Mouse (Mus musculus) CH12.LX (cell line): ENCODE results near the gene Rcan1.

ENCODE experiments used
- CTCF ChIP-seq, 2 experiments: IDR thresholded peaks in 1 of 2; conservative IDR thresholded peaks in 1 of 2; 2 replicates each; pipeline ENCODE4 v1.5.1; 2011 to 2012; ENCODE audit warnings: low read depth in 2 of 2, low read length in 2 of 2, improper control_type of control experiment in 1 of 2, inconsistent platforms in 1 of 2, mild to moderate bottlenecking in 1 of 2, moderate library complexity in 1 of 2
- ETS1 ChIP-seq: conservative IDR thresholded peaks from 2 replicates; pipeline ENCODE4 v1.6.1; 2012; ENCODE audit warnings: low read depth, mild to moderate bottlenecking, inconsistent platforms, low read length, improper control_type of control experiment, moderate library complexity
- HCFC1 ChIP-seq: IDR thresholded peaks from 2 replicates; pipeline ENCODE4 v1.6.1; 2012; ENCODE audit warnings: low read depth, mild to moderate bottlenecking, inconsistent platforms, low read length, improper control_type of control experiment
- MAX ChIP-seq: IDR thresholded peaks from 2 replicates; pipeline ENCODE4 v1.6.1; 2011; ENCODE audit warnings: low read length, improper control_type of control experiment
- MEF2A ChIP-seq: IDR thresholded peaks from 2 replicates; pipeline ENCODE4 v1.6.1; 2014; ENCODE audit warnings: low read depth, mild to moderate bottlenecking, inconsistent platforms, low read length, improper control_type of control experiment, borderline replicate concordance
- POLR2A ChIP-seq: IDR thresholded peaks from 2 replicates; pipeline ENCODE4 v1.6.1; 2011; ENCODE audit warnings: low read depth, mild to moderate bottlenecking, improper control_type of control experiment, low read length
- SIN3A ChIP-seq: IDR thresholded peaks from 2 replicates; pipeline ENCODE4 v1.6.1; 2012; ENCODE audit warnings: low read length, improper control_type of control experiment, inconsistent platforms

DNA sequence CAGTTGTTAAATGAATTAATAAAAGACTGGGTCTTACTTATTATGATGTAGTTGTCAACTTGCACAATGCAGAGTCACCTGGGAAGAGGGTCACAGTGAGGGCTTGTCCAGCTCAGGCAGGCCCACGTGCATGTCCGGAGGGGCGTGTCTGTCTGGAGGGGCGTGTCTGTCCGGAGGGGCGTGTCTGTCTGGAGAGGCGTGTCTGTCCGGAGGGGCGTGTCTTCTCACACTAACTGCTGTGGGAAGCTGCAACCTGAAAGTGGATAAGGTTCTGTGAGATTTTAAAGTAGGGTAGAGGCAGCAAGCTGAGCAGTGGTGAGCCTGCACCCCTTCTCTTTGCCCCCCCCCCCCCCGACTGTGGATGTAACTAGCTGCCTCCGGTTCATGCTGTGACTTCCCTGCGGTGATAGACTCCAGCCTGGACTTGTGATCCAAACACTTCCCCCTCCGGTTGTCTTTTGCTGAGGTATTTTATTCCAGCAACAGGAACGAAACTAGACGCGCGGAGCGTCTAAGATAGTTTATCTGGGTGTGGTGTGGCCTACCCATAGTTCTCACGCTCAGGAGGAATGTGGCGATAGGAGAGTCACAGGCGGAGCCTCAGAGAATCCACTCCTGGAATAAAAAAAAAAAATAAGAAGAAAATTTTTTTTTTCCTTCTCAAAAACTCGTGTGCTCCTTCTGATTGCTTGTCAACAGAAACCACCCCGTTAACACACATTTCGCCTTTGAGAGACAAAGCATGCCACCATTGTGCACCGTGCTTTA lies 4.6 kb upstream of the Rcan1 start:
- no peak for TF ChIP-seq POLR2A
- TF ChIP-seq CTCF (conservative IDR thresholded peaks at IDR 0.05 in 1 of 2, IDR thresholded peaks at IDR 0.05 in 1 of 2; ENCODE audit: low read depth in 2 of 2, low read length in 2 of 2), result no peak
- no peak for TF ChIP-seq HCFC1
- TF ChIP-seq MEF2A, result no peak
- TF ChIP-seq SIN3A, result no peak
- no peak for TF ChIP-seq ETS1
- no peak for TF ChIP-seq MAX
